Mouse (Mus musculus): Measurements from ENCODE around the gene Pros1.

DNA sequence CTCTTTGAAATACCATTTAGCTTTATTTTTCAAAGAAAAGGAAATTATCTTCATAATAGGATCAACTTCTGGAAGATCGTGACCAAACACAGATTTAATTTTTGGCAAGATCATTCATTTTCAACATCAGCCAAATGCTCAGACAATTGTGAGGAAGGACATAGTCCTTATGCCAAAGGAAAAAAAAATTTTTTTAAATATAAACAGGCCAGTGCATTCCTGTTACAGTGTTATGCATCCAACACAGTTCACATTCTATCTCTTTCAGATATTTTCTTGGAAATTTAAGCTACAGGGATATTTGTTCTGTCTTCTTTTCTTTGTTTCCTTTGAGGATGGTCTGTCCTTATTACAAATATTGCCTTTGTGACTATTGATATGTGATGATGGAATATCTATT is 57.3 kb downstream of the Pros1 start:
- TF ChIP-seq EP300 (IDR thresholded peaks at IDR 0.05; ENCODE audit: low read depth): no peak
- no peak for TF ChIP-seq CTCF (IDR thresholded peaks at IDR 0.05; ENCODE audit: low read depth)
